Mouse (Mus musculus) heart, embryonic 16.5 days (tissue): ENCODE data around the gene Bod1l. TPM values are rescaled to one million over a fixed set of nuclear protein-coding genes. Genes with fewer than 3 reads are reported as not detected.
A peak's percentile ranks its signal among the peaks of the same experiment; 100 is the strongest.

ENCODE experiments used
- ATAC-seq: fragments of 200-750 bp; cut with Nextera tagmentation; replicated peaks from 2 replicates; pipeline ENCODE4 v1.8.0; 2017; ENCODE audit warnings: moderate number of reproducible peaks; ENCODE audit not compliant: insufficient read depth, low FRiP score; ENCODE audit errors: extremely low read depth
- H3K27ac ChIP-seq: fragments of 300-500 bp; sonication (generic); 2 replicates; pipeline ENCODE4 v1.5.1; 2014; ENCODE audit warnings: mild to moderate bottlenecking, low read length, control low read depth, moderate library complexity
- H3K27me3 ChIP-seq: fragments of 300-500 bp; sonication (generic); 2 replicates; pipeline ENCODE4 v1.6.1; 2014; ENCODE audit warnings: low read length, mixed read lengths; ENCODE audit not compliant: control insufficient read depth, insufficient read depth
- H3K36me3 ChIP-seq: fragments of 300-500 bp; sonication (generic); 2 replicates; pipeline ENCODE4 v1.6.1; 2014; ENCODE audit not compliant: control insufficient read depth, insufficient read depth
- H3K4me1 ChIP-seq: fragments of 300-500 bp; sonication (generic); 2 replicates; pipeline ENCODE4 v1.6.1; 2014; ENCODE audit warnings: low read length, mixed read lengths; ENCODE audit not compliant: control insufficient read depth, insufficient read depth
- H3K4me2 ChIP-seq: fragments of 300-500 bp; sonication (generic); 2 replicates; pipeline ENCODE4 v1.6.1; 2014; ENCODE audit warnings: low read depth, mild to moderate bottlenecking, control low read depth, low read length
- H3K4me3 ChIP-seq: fragments of 300-500 bp; sonication (generic); 2 replicates; pipeline ENCODE4 v1.5.1; 2014; ENCODE audit warnings: mild to moderate bottlenecking, control low read depth, low read length
- H3K9ac ChIP-seq: fragments of 300-500 bp; sonication (generic); 2 replicates; pipeline ENCODE4 v1.6.1; 2014; ENCODE audit warnings: low read length, control low read depth
- H3K9me3 ChIP-seq: fragments of 300-500 bp; sonication (generic); replicated peaks from 2 replicates; pipeline ENCODE4 v1.6.1; 2016; ENCODE audit warnings: low read length; ENCODE audit not compliant: control insufficient read depth
- WGBS: fragments of 180-500 bp; shearing (Covaris S2); extraction: QIAGEN DNeasy Blood & Tissue Kit; methylation state at CpG from one replicate; pipeline ENCODE4 v1.1.7; 2014; 5-methylcytosine and 5-hydroxymethylcytosine counted together
- polyA plus RNA-seq: library from polyadenylated mRNA; unstranded; fragments of >200 nt; fragmentation: Nextera tagmentation; extraction: Ambion mirVana; gene quantifications from 2 replicates; pipeline ENCODE4 v1.2.1, GENCODE M21; 2015

Bod1l gene
- polyA plus RNA-seq, 1 experiment from 2014 or later = 12.7 TPM

GRCm38 (mm10) chr5:41763731-41764721 is 80.1 kb downstream of the Bod1l start, which contains the start of gene Nkx3-2:
TSS of gene Nkx3-2 (minus strand) at chr5:41764501.
- WGBS = under 1% methylated on average over 78 of the region's 79 CpGs
- Histone ChIP-seq H3K9me3 (no peaks in the 10 kb centered on the region), H3K9ac (no peak within 1 kb of the TSS), H3K27me3 (peaks cover 78% of the 10 kb centered on the region), H3K4me1 (peaks cover 18% of the 10 kb centered on the region), H3K4me2 (peak within 1 kb of the TSS; percentile 61), H3K27ac (no peak within 1 kb of the TSS), H3K36me3 (no peaks in the 10 kb centered on the region), H3K4me3 (peak within 1 kb of the TSS; percentile 43)
- ATAC-seq = 0 out of 2 replicates have a peak, but pooled peaks have one; percentile 24

GRCm38 (mm10) chr5:41762947-41763730 is 81.0 kb downstream of the Bod1l start:
- Histone ChIP-seq H3K4me1 (peaks cover 18% of the 10 kb centered on the region), H3K36me3 (no peaks in the 10 kb centered on the region), H3K9me3 (no peaks in the 10 kb centered on the region), H3K27ac (no peak overlapping the region), H3K4me2 (peak overlapping the region; percentile 61), H3K9ac (no peak overlapping the region), H3K27me3 (peaks cover 87% of the 10 kb centered on the region), H3K4me3 (peak overlapping the region; percentile 43)
- WGBS = 2% methylated on average over 41 of the region's 41 CpGs
- no peak for ATAC-seq

- Histone ChIP-seq H3K9me3 (no peaks in the 10 kb centered on the region), H3K4me2 (peak overlapping the region; percentile 38), H3K9ac (no peak overlapping the region), H3K27me3 (peaks cover 91% of the 10 kb centered on the region), H3K4me1 (peaks cover 18% of the 10 kb centered on the region), H3K4me3 (peak overlapping the region; percentile 27), H3K27ac (no peak overlapping the region), H3K36me3 (no peaks in the 10 kb centered on the region)
- WGBS = 7% methylated on average over 27 of the region's 27 CpGs
- no peak for ATAC-seq
These were observed 81.8 kb downstream of the Bod1l start for GRCm38 (mm10) chr5:41762141-41762946.

- H3K9ac ChIP-seq = no peak overlapping the region
- H3K4me2 ChIP-seq = peak overlapping the region; percentile 38
- 1% methylated on average over 56 of the region's 56 CpGs for WGBS
- H3K4me3 ChIP-seq = peak overlapping the region; percentile 27
- no peak overlapping the region for H3K27ac ChIP-seq
- H3K9me3 ChIP-seq = no peaks in the 10 kb centered on the region
- no peaks in the 10 kb centered on the region for H3K36me3 ChIP-seq
- ATAC-seq = no peak
- peaks cover 16% of the 10 kb centered on the region for H3K4me1 ChIP-seq
- peaks cover 91% of the 10 kb centered on the region for H3K27me3 ChIP-seq
These were observed 82.5 kb downstream of the Bod1l start for GRCm38 (mm10) chr5:41761509-41762140.

- H3K36me3 ChIP-seq = no peaks in the 10 kb centered on the region
- H3K4me2 ChIP-seq = no peak overlapping the region
- ATAC-seq = no peak
- H3K9me3 ChIP-seq = no peaks in the 10 kb centered on the region
- H3K4me3 ChIP-seq = no peak overlapping the region
- peaks cover 16% of the 10 kb centered on the region for H3K4me1 ChIP-seq
- H3K27me3 ChIP-seq = peaks cover 91% of the 10 kb centered on the region
- no peak overlapping the region for H3K27ac ChIP-seq
- H3K9ac ChIP-seq = no peak overlapping the region
- WGBS = 4% methylated on average over 22 of the region's 22 CpGs
These were observed 83.1 kb downstream of the Bod1l start for GRCm38 (mm10) chr5:41760831-41761508.

- Histone ChIP-seq H3K9me3 (no peaks in the 10 kb centered on the region), H3K9ac (no peak overlapping the region), H3K4me1 (peaks cover 16% of the 10 kb centered on the region), H3K4me2 (no peak overlapping the region), H3K27ac (no peak overlapping the region), H3K27me3 (peaks cover 93% of the 10 kb centered on the region), H3K4me3 (no peak overlapping the region), H3K36me3 (no peaks in the 10 kb centered on the region)
- 10% methylated on average over 8 of the region's 8 CpGs for WGBS
- ATAC-seq = no peak
These were observed 84.0 kb downstream of the Bod1l start for GRCm38 (mm10) chr5:41760071-41760470.

GRCm38 (mm10) chr5:41758671-41759639 is 85.2 kb downstream of the Bod1l start:
- peaks cover 9% of the 10 kb centered on the region for H3K4me1 ChIP-seq
- 15% methylated on average over 19 of the region's 19 CpGs for WGBS

More at GRCm38 (mm10) chr5:41758671-41759639, 85.2 kb downstream of the Bod1l start:
- Histone ChIP-seq H3K27me3 (peaks cover 94% of the 10 kb centered on the region), H3K4me2 (no peak overlapping the region), H3K9ac (no peak overlapping the region), H3K27ac (no peak overlapping the region), H3K9me3 (no peaks in the 10 kb centered on the region), H3K4me3 (no peak overlapping the region), H3K36me3 (no peaks in the 10 kb centered on the region)
- no peak for ATAC-seq
